Mouse (Mus musculus) gastrocnemius, postnatal 14 days (tissue): ENCODE data around the gene Gm28047. TPM values are rescaled to one million over a fixed set of nuclear protein-coding genes. Genes with fewer than 3 reads are reported as not detected.

Source experiments
- DNase-seq: peaks from one replicate; pipeline ENCODE4 v3.0.0; 2021; ENCODE audit warnings: mixed read lengths
- intact Hi-C: fragments of 180-260 bp; cut with DNase I; formaldehyde crosslinking; loops from one replicate; pipeline ENCODE4 v1.15.1; 2025; ENCODE audit warnings: low total_unique reads
- total RNA-seq, 2 experiments: library from RNA; stranded (reverse); gene quantifications; 2 replicates each; pipeline ENCODE4 v1.2.3; 2021

The Gm28047 gene
- total RNA-seq, 2 experiments from 2014 or later, result 1.9 TPM; not detected in 1

DNA sequence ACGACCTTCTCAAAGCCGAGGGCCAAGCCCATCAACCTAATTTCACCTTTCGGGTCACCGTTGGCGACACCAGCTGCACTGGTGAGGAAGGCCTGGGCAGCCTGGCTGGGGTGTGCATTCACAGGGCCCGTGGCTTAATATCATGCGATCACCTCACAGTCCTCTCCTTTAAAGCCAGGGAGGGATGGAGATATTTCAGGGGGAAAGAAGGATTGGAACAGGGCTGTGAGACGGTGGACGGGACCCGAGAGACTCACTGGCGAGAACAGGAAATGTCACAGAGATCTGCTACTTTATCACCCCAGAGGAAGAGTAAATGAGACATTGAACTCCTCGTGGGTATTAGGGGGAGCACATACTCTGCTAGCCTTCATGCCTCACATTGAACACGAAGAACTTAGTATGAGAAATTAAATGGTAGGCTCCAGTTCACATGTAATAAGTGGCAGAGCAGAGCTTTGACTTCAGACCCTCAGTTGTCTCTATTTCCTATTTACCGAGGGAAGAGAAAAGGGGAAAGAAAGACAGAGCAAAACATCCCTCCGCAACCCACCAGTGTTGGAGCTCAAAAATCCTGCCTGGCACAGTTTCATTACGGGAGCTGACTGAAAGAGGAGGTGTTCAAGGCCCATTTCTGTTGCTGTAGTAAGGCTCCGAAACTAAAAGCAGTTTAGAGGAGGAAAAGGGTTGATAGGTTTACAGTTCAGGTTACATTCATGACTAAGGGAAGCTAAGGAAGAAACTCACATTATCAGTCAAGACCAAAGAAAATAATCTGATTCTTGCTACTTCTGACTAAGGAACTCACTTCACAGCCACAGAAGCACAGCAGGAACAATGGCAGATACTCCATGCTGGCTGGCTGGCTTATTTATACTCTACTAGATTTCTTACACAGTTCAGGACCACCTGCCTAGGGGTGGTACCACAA lies 105.4 kb downstream of the Gm28047 start:
- DNase-seq, result no peak
- intact Hi-C loops, result no loop called here

DNA sequence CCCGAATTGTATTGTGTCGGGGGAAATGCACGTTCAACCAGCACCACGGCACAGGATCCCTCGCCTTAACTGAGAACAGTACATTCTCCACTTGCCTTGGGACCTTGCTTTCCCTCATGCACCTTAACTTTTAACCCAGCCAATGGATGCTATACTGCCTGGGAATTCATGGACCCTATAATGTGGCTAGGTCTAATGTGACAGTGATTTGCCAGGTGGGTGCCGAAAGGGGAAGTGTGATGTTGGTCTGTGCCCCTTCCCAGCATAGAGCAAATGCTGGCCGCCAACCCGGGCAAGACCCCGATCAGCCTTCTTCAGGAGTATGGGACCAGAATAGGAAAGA lies 106.0 kb downstream of the Gm28047 start:
- intact Hi-C loops, result no loop called here
- no peak for DNase-seq

DNA sequence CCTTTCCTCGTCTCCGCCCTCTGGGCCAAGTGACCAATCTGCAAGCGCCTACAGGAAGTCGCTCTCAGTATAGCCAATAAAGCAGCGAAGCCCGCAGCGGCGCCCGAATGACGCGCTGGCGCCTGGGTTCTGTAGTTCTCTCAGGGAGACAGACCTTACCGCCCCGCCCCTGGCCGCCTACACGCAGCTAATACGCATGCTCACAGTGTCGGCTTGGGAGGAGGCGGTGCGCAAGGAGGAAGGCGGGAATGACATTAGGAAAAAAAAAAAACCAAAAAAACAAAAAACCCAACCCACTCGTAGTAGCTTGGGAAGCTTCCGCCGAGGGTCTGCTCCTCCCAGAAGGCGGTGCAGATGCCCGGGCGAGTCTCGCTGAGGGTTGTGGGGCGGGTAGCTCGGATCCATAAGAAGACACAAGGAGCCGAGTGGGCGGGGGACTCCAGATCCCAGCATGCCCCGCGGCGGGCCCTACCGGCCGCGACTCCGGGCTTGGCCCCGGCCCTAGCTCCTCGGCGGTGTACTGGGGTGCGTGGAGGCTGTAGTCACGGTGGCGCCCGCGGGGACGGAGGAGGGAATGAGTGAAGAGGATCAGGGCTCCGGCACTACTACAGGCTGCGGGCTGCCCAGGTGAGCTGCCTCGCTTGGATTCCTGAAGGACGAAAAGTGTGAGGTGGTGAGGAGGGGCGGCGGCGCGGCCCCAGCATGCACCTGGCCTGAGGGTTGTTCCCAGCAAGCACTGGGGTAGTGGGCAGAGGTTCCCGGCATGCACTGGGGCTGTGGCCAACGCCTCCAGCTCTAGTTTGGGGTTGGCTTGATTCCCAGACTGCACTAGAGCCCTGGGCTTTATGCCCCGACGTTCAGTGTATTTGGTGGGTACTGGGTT lies 106.7 kb downstream of the Gm28047 start, which contains the start of gene Tarbp2:
Gene Tarbp2, plus strand, starts transcription at position 217 of the 883 bp plus-strand sequence.
- peak; percentile 100 for DNase-seq
- intact Hi-C loops, result no loop called here

DNA sequence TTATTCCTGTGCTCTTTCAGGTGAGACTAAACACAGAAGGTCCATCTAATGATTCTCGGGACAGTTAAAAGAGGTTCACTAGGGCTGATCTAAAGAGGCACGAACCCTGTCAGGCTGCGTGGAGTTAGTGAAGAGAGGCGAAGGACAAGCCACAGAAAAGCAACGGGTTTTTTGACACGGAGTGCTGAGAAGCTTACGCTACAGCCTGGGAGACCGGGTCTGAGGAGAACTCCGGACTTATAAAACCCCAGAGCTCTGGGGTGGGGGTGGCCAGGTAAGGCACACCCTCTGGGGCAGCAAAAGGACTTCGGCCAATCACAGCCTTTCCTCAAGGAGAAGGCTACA lies 107.3 kb downstream of the Gm28047 start:
- no peak for DNase-seq
- intact Hi-C loops, result no loop called here

DNA sequence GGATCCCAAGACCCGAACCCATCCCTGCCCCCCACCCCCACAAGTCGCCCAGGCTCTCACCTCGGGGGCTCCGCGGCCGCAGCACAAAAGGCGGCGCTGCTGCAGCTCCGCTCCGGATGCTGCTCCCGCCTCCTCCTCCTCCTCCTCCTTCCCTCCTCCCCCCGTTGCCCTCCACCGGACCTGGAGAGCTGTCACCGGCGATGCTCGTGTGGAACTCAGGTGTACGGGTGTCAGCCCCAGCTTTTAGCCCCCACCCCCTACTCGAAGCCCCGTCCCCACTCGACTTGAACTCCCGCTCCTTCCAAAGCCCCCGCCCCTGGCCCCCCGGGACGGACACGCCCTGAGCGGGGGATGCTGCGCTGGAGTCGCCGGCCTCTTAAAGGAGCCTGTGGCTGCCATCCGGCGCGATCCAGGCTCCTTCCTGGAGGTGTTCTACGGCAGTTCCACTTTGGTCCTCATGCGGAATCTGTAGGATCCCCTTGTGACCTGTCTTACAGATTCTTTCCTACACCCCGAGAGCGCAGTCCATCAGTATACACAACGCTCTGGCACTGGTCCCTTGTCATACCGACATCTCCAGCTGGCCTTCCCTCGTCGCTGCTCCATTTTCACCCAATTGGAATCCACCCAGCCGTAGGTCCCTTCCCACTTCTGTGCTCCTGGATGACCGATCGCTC lies 108.0 kb downstream of the Gm28047 start, which contains the start of gene Map3k12:
Gene Map3k12, minus strand, starts transcription at position 337 of the 677 bp plus-strand sequence.
- intact Hi-C loops, result no loop called here
- DNase-seq, result peak; percentile 74

DNA sequence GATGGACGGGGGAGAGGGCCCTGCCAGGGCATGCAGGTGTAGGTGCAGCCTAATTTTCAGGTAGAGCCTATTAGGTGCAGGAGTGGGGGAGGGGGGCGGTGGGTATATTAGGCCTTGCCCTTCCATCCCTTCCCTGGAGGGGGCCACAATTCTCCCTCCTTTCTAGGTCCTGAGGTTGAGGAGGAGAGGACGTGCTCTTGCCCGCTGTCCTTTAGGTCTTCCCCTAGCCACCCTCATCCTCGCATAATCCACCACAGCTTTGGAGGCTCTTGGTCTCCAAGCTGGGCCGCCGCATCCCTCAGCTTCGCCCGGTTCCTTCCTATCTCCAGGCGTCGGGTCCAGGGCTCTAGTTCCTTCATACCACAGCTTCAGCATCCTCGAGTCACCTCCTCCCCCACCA lies 108.6 kb downstream of the Gm28047 start:
- intact Hi-C loops, result no loop called here
- DNase-seq, result no peak

DNA sequence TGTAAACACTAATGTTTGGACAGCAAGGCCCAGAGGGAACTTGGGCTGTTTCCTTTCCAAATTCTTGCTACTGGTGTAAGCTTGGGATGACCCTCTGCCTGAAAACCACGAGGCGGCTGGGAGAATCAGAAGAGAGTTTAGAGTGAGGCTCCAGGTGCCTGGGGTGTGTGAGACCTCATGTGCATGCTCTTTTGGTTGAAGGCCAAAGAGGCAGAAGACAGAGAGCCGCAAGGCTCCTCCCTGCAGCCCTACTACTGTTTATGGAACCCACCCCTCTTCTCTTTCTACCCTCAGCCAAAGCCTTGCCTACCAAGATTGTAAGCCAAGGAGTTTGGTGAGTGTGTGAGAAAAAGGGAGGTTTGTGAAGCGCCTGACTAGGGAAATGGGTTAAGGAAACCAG lies 109.1 kb downstream of the Gm28047 start:
- intact Hi-C loops, result no loop called here
- no peak for DNase-seq

DNA sequence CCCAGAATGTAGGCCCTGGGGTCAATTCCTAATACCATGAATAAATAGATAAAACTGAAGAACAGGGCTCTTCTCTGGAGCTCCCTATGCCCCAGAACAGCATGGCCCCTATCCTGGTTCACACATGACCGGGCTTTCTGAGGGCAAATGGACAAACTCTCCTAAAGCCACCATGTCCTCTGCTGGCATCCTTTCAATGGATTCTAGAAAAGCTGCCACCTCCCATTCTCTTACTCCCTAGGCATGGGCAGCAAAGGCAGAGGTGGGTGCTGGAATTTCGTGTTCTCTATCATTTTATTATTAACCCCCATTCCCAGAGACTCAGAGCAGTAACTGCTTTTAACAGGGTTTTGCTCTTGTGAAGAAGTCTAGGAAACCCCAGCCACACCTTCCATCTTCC lies 109.6 kb downstream of the Gm28047 start:
- no peak for DNase-seq
- intact Hi-C loops, result no loop called here

DNA sequence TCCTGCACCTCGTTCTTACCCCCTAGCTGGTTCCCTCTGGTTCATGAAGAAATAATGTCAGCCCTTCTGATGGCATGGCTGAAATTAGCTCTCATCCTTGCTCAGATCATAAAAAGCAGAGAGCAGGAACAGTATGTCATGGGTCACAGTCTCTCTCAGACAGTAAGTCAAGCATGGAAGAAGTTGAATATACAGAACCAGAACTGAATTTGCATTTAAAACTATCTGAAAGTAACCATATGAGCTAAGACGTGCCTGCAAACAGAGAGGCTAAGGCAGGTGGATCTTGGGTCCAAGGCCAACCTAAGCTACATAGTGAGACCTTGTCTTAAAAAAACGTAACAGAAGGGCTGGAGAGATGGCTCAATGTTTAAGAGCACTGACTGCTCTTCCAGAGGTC lies 111.9 kb downstream of the Gm28047 start:
- intact Hi-C loops, result no loop called here
- DNase-seq, result no peak

DNA sequence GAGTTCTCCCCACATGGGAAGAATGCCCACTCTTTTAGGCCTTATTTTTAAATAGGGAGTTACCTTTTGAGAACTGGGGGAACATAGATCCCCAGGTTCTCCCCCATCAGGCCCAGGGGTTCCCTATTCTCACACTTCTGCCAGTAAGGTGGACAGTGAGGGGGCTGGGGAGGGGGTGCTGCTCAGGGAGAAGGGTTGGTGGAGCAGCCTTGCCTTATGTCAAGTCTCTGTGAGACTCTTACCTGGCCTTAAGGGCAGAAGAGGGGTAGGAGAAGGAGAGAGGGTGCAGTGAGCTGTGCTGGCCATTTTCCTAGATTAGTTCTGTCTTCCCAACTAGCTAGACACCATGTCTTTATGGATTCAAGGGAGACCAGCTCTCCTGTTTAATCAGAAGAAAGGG lies 112.4 kb downstream of the Gm28047 start:
- DNase-seq, result no peak
- intact Hi-C loops, result no loop called here

DNA sequence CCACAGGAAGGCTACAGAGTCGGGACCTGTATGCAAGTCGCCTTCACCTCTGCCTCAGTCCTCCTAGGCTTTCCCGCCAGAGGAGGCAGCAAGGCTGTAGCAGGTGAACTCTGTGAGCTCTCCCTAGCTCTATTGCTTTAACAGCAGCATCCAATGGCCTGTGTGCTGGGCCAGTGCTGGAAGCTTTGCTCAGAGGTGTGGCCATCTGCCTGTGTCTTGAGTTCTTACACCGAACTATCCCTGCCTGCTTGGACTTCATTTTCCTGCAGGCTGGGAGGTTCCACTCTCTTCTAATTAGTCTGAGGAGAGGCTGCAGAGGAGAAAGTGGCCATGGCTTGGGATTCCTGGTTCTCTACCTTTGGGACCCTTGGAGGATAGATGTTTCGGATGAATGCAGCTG lies 112.9 kb downstream of the Gm28047 start:
- intact Hi-C loops, result no loop called here
- DNase-seq, result no peak

DNA sequence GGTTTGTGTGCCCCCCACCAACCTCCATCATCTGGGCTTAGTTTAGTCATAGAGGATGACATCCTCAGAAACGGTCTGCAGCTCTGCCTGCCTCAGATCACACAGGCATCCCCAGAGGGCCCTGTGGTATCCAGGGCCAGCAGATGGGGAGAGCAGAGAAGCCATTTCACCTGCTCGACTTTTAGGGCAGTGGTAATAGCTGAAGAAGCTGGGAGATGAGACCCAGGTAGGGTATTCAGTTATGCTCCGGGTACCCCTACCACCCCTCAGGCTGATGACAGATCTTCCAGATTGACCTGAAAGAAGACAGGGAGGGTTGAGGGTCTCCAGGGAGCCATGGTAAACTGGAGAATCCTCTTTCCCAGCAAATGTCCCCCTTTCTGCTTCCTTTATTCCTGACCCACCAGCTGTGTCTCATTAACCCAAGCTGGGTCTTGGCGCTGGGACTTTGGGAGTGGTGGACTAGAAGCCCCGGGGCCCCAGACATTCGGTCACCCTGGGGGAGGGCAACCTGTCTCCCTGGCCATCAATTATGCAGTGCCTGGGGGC lies 113.5 kb downstream of the Gm28047 start:
- intact Hi-C loops, result no loop called here
- no peak for DNase-seq

DNA sequence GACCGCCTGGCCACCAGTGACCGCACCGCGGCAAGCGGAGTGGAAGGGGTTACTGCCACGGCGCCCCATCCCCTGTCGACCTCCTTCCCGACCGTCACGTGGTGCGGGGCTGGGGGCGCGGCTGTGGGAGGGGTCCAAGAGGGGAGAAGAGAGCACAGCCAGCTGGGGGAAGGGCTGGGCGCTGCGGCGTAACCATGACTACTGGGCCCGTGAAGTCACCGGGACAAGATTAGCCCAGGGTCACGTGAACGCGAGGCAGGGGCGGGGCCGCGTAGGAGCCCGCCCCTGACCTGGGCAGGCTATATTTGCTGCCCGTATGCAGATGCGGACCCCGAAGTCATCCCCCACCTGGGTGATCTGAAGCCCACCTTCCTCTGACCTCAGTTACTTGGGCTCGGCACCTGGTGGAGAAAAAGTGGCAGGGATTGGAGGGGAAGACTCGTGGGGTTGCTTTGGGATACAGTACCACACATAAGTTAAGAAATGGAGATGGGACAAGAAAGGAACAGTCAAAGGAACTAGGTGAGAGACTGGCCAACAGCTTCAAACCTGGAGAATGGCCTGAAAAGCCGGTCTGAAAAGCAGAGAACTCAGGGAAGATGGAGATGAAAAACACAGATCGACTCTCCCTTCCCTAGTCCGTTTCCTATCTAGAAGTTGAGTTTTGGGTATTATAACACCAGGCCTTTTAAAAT lies 114.1 kb downstream of the Gm28047 start:
- DNase-seq, result peak; percentile 82
- intact Hi-C loops, result no loop called here

DNA sequence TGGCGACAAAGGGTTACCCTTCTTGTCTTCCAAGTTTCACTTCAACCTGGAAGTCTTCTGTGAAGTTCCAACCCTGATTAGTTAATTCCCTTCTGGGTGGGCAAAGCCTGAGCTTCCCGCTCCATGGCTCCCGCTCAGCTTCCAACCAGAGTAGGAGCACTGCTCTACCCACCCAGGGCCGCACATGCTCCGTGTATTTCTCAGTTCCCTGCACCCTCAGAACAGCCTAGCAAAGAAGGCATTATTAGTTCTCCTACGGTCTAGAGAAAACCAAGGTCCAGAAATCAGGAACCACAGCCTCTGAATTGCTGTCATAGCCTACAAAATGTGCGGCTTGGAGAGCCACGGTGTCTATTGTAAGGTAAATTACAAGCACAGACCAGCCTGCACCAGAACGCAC lies 114.8 kb downstream of the Gm28047 start:
- intact Hi-C loops, result no loop called here
- no peak for DNase-seq

DNA sequence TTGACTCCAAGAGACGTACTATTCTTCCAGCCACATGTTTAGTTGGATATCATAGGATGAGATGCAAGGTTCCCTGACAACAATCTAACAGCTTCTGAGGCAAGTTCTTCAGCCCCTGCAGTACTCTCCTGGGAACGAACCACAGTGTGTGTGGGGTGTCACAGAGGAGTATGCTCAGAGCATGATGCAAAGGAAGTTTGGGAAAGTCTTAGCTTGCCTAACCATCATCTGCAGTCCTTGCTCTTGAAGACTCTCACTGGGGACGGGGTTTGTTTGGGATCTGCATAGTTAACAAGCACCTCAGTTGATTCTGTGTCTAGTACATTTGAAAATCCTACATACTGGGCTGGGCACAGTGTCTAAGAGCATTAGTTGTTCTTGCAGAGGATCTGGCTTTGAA lies 116.5 kb downstream of the Gm28047 start:
- DNase-seq, result no peak
- intact Hi-C loops, result no loop called here

DNA sequence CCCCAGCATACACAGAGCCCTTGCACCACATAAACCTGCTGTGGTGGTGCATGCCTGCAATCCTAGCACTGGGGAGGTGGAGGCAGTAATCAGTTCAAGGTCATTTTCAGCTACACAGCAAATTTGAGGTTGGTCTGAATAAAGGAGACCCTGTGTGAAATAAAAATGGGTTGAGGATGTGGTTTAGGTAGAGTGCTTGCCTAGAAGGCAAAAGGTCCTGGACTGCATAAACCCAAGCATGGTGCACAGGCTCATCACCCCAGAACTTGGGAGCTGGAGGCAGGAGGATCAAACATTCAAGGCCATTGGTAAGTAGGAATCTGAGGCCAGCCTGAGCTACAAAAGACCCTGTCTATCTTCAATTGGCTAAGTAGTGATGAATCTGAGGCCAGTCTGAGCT lies 117.3 kb downstream of the Gm28047 start:
- intact Hi-C loops, result no loop called here
- no peak for DNase-seq

DNA sequence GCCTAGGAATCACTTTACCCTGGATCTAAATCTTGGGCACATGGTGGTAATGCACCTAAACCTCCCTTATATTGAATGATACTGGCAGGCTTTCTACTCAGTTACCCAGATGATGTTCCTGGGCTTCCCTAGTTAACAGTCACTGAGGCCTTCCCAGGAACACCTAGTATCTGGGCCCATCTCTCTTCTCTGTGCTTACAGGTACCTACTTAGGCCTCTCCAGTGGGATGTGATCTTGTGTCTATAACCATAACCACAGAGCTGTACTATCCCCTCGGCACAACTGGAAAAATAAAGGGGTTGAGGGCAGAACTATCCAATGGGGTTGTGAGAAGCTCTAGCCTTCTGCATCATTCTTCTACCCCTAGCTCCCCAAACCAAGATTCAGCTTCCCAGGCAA lies 118.0 kb downstream of the Gm28047 start:
- intact Hi-C loops, result no loop called here

DNA sequence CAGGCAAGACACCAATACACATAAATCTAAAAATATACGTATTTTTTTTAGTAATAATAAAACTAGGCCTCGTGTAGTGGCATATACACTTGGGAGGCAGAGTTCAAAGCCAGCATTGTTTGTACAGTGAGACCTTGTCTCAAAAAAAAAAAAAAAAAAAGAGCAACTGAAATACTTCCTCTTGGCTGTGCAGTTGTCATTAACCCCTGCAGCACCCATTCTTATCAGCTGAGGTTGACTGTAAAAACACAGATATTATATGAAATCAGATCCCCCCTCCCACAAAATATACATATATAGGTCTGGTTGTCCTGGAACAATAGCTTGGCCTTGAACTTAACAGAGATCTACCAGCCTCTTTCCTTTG lies 118.4 kb downstream of the Gm28047 start:
- DNase-seq, result no peak
- intact Hi-C loops, result no loop called here

More for the DNA sequence above, 118.0 kb downstream of the Gm28047 start:
- no peak for DNase-seq

DNA sequence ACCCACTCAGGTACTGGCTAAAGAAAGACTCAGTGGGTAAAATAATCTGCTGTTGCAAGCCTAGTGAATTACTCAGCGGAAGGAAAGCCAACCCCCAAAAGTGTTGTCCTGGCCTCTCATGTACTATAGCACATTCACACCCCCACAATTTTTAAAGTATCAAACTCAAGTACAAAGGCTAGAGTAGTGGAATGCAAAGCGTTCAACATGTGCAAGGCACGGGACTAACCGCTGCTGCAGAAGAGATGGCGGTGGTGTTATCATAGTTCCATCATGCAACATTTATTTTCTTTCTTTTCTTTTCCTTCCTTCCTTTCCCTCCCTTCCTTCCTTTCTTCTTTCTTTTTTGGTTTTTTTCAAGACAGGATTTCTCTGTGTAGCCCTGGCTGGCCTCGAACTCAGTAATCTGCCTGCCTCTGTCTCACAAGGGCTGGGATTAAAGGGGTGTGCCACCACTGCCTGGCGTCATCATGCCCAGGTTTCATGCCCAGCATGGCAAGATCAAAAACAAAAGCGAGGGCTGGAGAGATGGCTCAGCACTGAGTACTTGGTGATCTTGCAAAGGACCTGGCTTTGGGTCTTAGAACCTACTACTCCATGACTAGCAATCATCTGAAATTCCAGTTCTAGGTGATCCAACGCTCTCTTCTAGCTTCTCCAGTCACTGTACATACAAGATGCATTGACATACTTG lies 119.0 kb downstream of the Gm28047 start:
- no peak for DNase-seq
- intact Hi-C loops, result no loop called here
